Mouse (Mus musculus) T-helper 2 cell (primary cell): ENCODE measurements around the gene Hoxc11.

Experiments used
- in situ Hi-C: fragments of 300-600 bp; cut with MboI, MseI; formaldehyde crosslinking; loops from one replicate; pipeline ENCODE4 v1.15.1; 2025; ENCODE audit warnings: high pct_unique_total_duplicates

The Hoxc11 gene

DNA sequence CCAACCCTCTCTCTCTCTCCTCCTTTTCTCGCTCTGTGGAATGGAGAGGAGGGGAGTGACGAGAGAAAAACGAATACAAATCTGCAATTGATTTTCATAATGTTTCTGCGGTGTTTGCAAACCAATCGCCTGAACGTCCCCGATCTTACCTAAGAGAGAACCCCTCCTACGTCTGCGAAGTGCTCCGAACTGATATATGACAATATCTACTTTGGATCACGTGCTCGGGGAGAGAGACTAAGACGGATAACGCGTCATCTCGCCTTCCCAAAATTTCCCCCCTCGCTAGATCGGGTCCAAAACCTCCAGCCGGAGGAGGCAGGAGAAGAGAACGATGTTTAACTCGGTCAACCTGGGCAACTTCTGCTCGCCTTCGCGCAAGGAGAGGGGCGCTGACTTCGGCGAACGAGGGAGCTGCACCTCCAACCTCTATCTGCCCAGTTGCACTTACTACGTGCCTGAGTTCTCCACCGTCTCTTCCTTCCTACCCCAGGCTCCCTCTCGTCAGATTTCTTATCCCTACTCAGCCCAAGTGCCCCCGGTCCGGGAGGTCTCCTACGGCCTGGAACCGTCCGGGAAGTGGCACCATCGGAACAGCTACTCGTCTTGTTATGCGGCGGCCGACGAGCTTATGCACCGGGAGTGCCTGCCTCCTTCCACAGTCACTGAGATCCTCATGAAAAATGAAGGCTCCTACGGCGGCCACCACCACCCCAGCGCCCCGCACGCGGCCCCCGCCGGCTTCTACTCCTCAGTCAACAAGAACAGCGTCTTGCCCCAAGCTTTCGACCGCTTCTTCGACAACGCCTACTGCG is at the start of gene Hoxc11:
TSS of gene Hoxc11 (plus strand) at position 236 of the 815 bp plus-strand sequence.
- in situ Hi-C loops: loop anchor here (5.0 kb wide), 1 partner anchor 83 kb away; no protein-coding TSS in a partner anchor

DNA sequence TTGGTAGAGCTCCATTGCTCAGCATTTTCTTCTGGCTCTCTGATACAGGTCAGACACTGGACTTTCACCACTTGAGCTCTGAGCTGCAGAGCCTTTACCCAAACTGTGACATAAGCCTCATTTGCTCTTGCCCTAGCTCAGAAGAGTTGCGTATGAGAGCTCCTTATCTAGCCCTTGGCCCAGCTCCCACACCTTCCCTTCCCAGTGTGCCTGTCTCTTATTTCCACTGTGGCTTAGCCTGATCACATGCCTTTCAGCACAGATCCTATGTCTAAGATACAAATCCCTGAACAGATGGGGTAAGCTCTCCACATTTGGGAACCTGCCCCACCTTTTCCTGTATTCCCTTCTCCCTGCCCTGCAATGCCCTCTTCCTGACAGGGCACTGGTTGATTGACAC is 49.3 kb upstream of the Hoxc11 start:
- in situ Hi-C loops: no loop called here

DNA sequence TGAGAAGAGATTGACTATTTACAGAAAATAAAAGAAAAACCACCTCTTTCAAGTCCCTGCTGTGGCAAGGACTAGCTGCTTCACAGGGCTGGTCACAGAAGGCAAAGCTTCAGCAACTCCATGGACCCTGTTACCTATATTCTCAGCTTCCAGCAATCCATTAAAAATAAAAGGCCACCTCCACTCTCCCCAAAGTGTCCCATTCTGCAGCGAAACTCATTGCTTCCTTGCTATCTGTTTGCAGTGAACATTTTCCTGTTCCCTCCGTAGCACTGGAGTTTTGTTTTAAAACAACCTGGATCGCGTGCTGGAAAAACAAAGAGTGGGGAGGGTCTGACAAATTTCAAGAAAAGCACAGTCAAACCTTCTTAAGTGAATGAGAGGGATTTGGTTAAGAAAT is 44.7 kb upstream of the Hoxc11 start:
- in situ Hi-C loops: no loop called here

DNA sequence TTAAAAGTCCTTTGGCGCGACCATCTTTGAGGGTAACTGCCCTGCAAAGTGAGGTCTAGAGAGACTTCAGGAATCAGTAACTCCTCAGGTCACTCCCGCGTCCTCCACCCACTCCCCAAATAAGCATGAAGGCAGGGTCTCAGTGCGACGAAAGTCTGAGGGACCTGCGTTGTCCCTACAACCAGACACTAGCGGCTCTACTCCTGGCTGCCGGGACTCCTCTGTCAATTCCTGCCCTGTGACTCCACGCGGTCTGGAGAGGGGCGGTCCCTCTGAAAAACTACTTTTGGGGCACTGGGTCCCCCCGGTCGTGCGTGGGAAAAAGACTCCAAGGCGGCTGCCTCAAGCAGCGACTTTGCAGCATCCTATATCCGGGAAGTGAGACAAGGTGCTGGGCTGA is 44.2 kb upstream of the Hoxc11 start:
- in situ Hi-C loops: no loop called here

DNA sequence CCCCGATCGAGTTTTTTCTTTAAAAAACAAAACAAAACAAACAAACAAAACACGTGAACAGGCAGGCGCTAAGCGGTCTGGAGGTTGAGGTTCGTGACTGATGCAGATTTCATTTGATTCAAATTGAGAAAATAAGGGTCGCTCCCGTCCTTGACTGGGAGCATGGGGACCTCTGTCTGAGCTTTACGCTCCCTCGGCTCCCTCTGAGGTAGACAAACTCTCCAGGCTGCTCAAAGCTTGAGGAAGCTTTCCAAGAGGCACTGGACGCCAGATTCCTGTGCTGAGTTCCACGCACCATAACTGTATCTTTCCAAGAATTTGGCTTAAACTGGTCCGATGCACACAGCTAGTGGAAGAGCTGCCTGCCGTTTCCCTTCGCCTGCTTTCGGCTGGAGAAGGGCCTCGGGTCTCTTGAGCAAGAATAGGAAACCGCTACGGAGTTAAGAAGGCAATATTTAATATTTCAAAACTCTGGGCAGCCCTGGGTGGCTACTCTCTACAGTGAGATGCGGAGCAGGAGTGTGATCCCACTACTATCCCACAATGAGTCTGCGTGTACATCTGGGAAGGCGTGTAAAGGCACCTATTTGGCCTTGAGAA is 43.6 kb upstream of the Hoxc11 start:
- in situ Hi-C loops: no loop called here

DNA sequence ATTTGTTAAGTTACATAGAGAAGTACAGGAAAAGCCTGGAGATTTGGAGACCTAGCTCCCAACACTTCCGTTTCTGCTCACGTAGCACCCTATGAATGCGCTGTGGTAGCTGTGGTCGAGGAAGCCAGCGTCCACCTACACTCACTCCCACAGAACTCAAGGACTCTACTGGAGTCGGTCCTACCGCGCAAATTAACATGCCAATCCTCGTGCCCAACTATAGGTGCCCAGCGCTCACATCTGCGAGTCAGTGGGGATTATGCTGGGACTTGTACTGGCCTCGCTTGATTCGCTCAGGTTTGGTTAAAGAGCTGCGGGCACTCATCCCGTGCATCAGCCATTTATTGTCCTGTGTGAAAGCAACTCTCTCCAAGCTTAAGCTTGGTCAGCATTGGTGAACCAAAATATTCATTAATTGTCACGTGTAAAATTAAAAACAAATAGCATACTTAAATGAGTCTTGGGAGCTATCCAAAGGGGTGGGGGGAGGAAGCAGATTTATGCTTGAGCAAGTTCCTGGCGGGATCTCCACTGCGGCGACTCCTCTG is 41.1 kb upstream of the Hoxc11 start:
- in situ Hi-C loops: no loop called here

DNA sequence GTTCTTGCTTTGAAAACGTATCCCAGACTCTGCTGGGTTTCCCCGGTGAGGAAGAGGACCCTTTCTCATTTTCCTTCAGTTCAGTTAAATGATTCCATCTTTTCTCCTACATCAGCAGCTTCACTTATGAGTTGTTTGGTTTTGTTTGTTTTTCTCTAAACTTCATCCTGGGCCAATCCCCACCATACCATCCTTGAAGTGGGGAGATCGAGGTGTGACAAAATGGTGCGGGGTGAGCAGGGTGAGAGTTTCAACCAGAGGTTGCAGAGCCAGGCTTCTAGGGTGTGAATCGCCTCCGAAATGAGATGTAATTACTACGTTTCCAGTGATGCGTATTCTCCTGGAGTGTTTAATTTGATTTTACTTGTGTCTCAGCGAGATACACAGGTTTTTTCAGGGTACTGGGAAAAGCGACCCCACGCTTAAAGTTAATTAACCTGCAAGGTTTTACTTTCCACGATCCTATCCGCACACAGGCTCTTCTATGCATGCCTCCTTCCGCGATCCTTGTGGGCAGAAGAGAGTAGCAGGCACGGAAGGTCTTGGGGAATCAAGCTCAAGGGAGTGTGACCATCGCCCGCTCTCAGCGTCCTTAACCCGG is 36.2 kb upstream of the Hoxc11 start:
- in situ Hi-C loops: no loop called here

DNA sequence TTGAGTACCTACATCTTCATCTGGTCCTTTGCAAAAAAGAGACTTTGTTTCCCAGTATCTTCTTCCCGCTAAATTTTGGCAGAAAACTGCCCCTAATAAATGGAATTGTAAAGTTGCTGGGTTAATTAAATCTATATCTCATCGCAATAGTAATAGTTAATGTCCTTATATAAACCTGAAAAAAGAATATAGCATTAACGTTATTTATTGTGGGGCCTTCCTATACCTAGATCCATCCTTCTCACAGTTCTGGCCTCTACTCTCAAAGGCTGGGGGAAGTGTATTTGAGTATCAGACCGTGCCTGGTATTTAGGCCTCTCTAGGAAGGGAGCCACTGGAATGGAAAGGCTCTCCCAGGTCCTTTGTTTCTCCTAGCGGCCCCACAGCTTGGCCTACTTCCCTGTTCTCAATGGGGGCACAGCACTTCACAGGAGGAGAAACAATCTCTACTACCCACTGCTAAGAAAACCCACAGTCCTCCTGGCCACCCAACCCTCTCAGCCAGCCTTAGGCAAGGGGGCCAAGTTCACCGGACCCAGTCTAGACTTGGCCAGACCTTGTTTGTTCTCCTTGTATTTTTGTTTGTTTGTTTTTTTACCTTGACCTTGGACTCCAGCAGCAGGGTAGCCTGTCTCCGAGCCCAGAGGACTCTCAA is 35.5 kb upstream of the Hoxc11 start:
- in situ Hi-C loops: no loop called here

DNA sequence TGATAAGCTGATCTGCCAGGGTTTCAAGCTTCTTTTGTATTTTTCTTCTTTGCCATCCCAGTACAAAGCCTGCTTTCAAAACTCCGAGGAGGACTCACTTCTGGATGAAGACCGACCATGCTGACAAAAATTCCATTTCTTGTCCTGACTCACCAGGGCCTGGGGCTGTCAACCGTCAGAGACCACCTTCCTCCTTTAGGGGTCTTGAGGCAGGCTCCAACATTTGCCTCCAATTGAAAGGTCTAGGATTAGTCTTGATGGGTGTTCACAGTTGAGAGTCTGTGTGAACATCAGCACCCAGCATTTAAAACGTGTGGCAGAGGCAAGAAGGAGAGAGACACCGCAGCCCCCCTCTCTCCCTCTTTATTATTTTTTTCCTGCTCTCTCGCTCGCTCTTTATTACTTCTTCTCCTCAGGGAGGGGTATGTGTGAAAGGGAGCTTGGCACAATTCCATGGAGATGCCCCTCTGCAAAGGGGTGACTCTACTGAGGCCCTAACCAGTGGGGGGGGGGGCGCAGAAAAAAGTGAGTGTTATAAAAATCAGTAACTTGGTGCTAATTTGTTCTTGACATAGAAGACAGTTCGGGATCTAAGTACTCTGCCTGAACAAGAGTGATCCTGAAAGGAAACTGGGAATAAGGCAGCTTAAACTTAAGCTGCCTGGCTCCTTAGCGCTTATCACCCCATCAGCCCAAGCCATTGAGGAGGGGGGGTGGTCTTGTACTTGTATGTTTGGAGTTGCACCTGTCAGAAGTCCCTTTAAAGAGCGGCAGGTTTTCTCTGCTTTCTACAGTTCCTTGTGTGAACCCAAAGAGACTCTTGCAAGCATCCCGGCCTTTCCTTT is 34.7 kb upstream of the Hoxc11 start:
- in situ Hi-C loops: no loop called here

DNA sequence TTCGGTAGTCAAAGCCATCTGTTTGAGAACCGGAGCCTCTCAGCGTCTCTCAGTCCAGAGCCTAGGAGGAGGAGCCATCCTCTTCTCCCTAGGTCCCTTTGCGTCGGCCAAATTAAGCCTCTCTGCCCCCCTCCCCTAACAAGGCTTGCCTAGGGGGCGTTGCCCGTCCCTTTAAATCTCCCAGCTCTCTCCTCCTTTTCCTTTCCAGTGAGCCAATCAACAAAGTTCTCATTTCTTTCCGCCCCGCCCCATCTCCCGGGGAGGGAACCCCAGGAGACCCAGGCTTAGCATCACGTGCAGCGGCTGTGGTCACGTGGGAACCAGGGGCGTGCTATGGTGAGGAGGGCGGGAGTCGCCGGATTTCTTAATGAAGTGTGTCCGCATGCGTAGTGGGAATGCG is 33.6 kb upstream of the Hoxc11 start:
- in situ Hi-C loops: no loop called here

DNA sequence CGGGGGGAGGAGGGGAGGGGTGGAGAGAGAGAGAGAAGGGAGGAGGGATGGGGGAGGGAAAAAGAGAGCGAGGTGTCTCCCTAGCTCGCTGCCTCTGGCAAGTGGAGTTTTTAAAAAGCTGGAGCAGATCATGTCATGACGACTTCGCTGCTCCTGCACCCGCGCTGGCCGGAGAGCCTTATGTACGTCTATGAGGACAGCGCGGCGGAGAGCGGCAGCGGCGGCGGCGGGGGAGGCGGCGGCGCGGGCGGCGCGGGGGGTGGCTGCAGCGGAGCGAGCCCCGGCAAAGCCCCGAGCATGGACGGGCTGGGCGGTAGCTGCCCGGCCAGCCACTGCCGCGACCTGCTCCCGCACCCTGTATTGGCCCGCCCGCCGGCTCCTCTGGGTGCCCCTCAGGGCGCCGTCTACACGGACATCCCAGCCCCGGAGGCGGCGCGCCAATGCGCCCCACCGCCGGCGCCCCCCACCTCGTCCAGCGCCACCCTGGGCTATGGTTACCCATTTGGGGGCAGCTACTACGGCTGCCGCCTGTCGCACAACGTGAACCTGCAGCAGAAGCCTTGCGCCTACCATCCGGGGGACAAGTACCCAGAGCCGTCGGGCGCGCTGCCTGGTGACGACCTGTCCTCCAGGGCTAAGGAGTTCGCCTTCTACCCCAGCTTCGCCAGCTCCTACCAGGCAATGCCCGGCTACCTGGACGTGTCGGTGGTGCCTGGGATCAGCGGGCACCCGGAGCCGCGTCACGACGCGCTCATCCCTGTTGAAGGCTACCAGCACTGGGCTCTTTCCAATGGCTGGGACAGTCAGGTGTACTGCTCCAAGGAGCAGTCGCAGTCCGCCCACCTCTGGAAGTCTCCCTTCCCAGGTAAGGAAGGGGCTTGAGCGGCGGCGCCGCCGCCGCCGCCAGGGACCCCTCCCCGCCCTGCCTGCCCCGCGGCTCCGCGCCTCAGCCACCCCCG is 32.9 kb upstream of the Hoxc11 start, which contains the start of gene Hoxc13:
TSS of gene Hoxc13 (plus strand) at position 51 of the 959 bp plus-strand sequence.
- in situ Hi-C loops: no loop called here

DNA sequence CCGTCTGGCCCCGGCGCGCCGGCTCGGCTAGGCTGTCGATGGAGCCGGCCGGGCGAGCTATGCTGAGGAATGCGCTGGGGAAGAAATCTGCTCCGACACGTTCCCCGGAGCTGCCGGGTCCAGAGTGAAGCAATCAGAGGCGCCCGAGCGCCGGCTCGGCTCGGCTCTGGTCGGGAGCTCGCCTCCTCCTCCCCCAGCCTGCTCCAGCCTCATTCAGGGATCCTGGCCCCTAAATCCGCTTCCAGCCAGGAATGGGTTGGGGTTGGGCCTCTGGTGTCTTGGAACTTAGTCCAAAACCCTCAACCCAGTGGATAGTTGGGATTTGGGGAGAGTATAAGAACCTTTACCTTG is 32.2 kb upstream of the Hoxc11 start:
- in situ Hi-C loops: no loop called here

DNA sequence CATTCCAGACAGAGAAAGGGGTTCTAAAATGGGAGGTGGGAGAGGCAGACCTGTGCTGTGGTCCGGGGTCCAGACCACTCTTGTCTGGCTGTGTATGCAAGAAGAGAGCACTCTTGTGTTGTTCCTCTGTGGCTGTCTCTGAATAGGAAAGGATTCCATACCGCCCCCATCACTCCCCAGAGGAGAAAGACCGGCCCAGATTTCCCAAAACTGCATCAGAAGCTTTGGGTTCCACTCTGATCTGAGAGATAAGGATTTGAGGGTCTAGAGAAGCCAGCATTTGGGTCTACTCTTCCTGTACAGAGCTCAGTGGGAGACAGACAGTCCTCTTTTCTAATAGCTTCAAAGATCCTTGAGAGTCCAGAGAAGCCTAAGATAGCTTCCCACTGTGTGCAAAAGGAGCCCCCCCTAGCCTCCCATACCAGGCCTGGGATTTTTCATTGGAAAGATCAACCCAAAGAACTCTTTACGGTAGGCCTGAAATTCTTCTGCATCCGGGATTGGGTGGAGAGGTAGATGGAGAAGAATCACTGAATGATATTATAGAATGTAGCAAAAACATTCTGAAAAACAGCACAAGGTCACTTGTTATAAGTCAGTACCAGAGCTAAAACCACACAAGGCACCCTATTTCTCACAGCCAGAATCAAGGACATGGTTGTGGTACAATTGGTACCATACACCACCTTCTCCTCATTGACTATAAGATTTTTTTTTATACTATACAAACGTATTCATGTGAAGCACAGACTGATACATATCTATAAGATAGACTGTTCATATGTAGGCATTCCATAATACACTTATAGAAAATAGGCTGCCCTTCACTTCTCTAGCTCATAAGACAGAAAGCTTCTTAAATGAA is 31.4 kb upstream of the Hoxc11 start:
- in situ Hi-C loops: no loop called here

DNA sequence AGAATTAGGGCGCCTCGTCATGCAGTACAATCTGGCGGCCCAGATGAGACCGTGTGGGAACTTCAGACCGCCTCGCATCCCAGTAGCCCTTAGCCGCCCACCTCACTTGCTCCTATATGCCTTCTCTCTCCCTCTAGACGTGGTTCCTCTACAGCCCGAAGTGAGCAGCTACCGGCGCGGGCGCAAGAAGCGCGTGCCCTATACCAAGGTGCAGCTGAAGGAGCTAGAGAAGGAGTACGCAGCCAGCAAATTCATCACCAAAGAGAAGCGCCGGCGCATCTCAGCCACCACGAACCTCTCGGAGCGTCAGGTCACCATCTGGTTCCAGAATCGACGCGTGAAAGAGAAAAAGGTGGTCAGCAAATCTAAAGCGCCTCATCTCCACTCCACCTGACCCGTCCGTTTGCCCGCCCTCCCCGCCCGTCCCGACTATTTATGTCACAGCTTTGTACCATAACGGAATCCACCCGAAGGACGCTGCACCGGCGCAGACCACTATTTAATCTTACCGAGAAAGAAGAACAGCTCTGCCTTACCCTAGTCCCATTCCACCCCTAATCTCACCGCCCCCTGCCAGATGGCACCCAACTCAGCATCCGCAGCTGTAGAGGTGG is 27.1 kb upstream of the Hoxc11 start:
- in situ Hi-C loops: no loop called here

DNA sequence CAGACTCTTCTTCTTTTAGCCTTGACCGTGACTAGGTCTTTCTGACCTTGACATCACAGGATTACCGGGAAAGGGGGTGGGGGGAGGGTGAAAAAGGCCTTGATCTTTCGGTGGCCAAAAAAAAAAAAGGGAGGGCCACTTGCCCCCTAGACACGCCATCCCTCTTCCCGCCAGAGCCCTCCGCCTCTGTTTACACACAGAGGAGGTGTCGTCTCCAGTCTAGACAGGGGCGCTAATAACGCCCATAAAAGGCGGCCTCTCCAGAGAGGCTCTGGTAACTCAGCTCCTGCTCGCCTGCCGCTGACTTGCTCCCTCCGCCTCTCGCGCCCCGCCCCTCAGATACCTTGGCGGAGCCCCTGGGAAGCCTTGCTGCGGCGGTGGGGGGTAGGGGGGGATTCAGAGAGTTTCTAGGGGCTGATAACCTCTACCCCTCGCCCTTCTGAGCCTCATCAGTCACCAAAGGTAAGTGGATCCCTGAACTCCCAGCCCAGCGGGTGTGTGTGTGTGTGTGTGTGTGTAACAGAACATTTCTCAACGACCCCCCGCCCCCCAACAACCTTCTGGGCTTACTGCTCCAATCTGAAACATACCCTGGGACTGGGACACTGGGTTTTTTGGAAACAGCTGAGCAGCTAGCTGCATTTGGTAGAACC is 22.4 kb upstream of the Hoxc11 start:
- in situ Hi-C loops: no loop called here

DNA sequence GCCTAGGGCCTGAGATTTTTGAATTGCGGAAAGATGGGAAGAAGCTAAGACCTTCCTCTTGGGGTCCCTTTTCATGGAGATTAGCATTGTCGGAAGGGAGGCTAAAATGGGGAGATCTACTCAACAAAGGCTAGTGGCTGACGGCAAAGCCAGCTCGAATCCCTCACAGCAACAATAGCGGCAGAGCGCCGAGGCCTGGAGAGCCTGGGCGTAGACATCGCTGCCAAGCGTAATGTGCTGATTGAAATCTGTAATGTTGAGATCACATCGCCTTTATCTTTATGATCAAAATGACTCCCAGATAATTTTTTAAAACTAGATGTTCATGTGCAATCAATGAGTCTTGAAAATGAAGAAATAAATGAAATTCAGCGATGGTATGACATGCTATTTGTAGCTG is 19.8 kb upstream of the Hoxc11 start:
- in situ Hi-C loops: no loop called here

DNA sequence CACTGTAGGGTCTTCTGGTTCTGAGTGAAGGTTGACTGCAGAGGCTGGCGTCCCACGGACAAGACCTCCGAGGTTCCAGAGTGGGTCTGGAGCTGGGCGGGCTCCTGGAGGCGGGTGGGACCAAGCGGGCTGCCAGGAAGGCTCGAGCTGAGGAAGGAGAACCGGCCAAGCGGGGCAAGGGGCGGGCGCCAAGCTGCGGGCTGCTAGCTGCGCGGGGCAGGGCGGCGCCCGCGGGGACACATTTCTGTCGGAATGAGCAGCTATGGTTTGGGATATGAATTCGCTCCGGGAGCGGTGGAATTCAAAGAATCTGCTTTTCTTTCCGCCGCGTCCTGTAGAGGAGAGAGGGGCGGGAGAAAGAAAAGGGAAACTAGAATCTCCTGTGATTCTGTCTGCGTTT is 19.3 kb upstream of the Hoxc11 start:
- in situ Hi-C loops: no loop called here
